Mouse (Mus musculus) lung, postnatal 25 days (tissue): ENCODE data around the gene Tradd.
A peak's percentile ranks its signal among the peaks of the same experiment; 100 is the strongest.

Source experiments
- DNase-seq: peaks from one replicate; pipeline ENCODE4 v3.0.0; 2022; ENCODE audit warnings: low spot score

Tradd gene

GRCm38 (mm10) chr8:105264024-105264982 lies at the start of gene Tradd, which contains the start of gene Fbxl8:
Gene Tradd (minus strand): TSS chr8:105264609.
Gene Fbxl8 (plus strand): TSS chr8:105264648.
- DNase-seq: peak; percentile 82

GRCm38 (mm10) chr8:105313622-105314402 lies 49.4 kb upstream of the Tradd start:
- no peak for DNase-seq

GRCm38 (mm10) chr8:105312891-105313481 lies 48.6 kb upstream of the Tradd start:
- no peak for DNase-seq

- no peak for DNase-seq
Observed at GRCm38 (mm10) chr8:105311718-105312117, 47.3 kb upstream of the Tradd start.

GRCm38 (mm10) chr8:105310118-105310517 lies 45.7 kb upstream of the Tradd start:
- no peak for DNase-seq

- DNase-seq: no peak
Observed at GRCm38 (mm10) chr8:105309142-105309847, 44.9 kb upstream of the Tradd start.

GRCm38 (mm10) chr8:105308428-105308827 lies 44.0 kb upstream of the Tradd start:
- no peak for DNase-seq

- DNase-seq: no peak
Observed at GRCm38 (mm10) chr8:105307670-105308069, 43.3 kb upstream of the Tradd start.

- no peak for DNase-seq
Observed at GRCm38 (mm10) chr8:105306146-105306691, 41.8 kb upstream of the Tradd start.

- peak; percentile 86 for DNase-seq
Observed at GRCm38 (mm10) chr8:105305211-105306145, 41.1 kb upstream of the Tradd start, which contains the start of gene Elmo3. Gene Elmo3 (plus strand): TSS chr8:105305601.

GRCm38 (mm10) chr8:105304325-105305210 lies 40.2 kb upstream of the Tradd start:
- no peak for DNase-seq

GRCm38 (mm10) chr8:105303874-105304273 lies 39.5 kb upstream of the Tradd start:
- DNase-seq: no peak

GRCm38 (mm10) chr8:105303396-105303795 lies 39.0 kb upstream of the Tradd start:
- DNase-seq: no peak

- DNase-seq: no peak
Observed at GRCm38 (mm10) chr8:105299962-105300361, 35.6 kb upstream of the Tradd start.

GRCm38 (mm10) chr8:105298351-105299252 lies 34.2 kb upstream of the Tradd start:
- no peak for DNase-seq

GRCm38 (mm10) chr8:105297511-105298192 lies 33.2 kb upstream of the Tradd start, which contains the start of gene E2f4:
Gene E2f4 (plus strand): TSS chr8:105297663.
- DNase-seq: peak; percentile 95

GRCm38 (mm10) chr8:105295895-105296573 lies 31.6 kb upstream of the Tradd start, which contains the start of gene Exoc3l:
Gene Exoc3l (minus strand): TSS chr8:105296101.
- DNase-seq: peak; percentile 48
